Mouse (Mus musculus) heart, adult 2 months (tissue): ENCODE data around the gene Emilin1.

Experiments
- EP300 ChIP-seq: fragments of 200-500 bp; IDR thresholded peaks from 2 replicates; pipeline ENCODE4 v1.6.1; 2011; ENCODE audit warnings: low read depth, low read length, control low read depth; ENCODE audit not compliant: insufficient read depth
- POLR2A ChIP-seq: fragments of 200-500 bp; IDR thresholded peaks from 2 replicates; pipeline ENCODE4 v1.6.1; 2011; ENCODE audit warnings: mild to moderate bottlenecking, low read depth, low read length, control low read depth; ENCODE audit not compliant: insufficient read depth

GRCm38 (mm10) chr5:30915456-30915855 is 2.3 kb downstream of the Emilin1 start:
- TF ChIP-seq POLR2A (no peak), EP300 (no peak)
